Mouse (Mus musculus) cerebellum, adult 11-12 months (tissue): ENCODE data around the gene Eno3.

Experiments
- DNase-seq: peaks from one replicate; pipeline ENCODE4 v3.0.0; 2022

The Eno3 gene

GRCm38 (mm10) chr11:70658521-70658920 is 1.5 kb downstream of the Eno3 start:
- DNase-seq: peak; percentile 23

- no peak for DNase-seq
These were observed 1.9 kb downstream of the Eno3 start for GRCm38 (mm10) chr11:70658942-70659341.

- peak; percentile 35 for DNase-seq
These were observed 3.6 kb downstream of the Eno3 start for GRCm38 (mm10) chr11:70660571-70660970.

GRCm38 (mm10) chr11:70663101-70663500 is 6.1 kb downstream of the Eno3 start:
- DNase-seq: no peak

GRCm38 (mm10) chr11:70663957-70664356 is 7.0 kb downstream of the Eno3 start:
- no peak for DNase-seq

GRCm38 (mm10) chr11:70664741-70665140 is 7.7 kb downstream of the Eno3 start:
- DNase-seq: no peak

- no peak for DNase-seq
These were observed 9.7 kb downstream of the Eno3 start for GRCm38 (mm10) chr11:70666687-70667086.

GRCm38 (mm10) chr11:70667271-70668150 is 10.5 kb downstream of the Eno3 start:
- no peak for DNase-seq

GRCm38 (mm10) chr11:70668335-70668770 is 11.4 kb downstream of the Eno3 start:
- DNase-seq: no peak

- DNase-seq: peak; percentile 99
These were observed 11.9 kb downstream of the Eno3 start, which contains the start of gene Spag7 for GRCm38 (mm10) chr11:70668771-70669505. Gene Spag7 (minus strand): TSS chr11:70669416.

- DNase-seq: peak; percentile 83
These were observed 12.8 kb downstream of the Eno3 start for GRCm38 (mm10) chr11:70669582-70670345.

- DNase-seq: no peak
These were observed 13.5 kb downstream of the Eno3 start for GRCm38 (mm10) chr11:70670483-70670882.

GRCm38 (mm10) chr11:70671333-70672047 is 14.5 kb downstream of the Eno3 start:
- DNase-seq: no peak

GRCm38 (mm10) chr11:70674014-70674413 is 17.0 kb downstream of the Eno3 start:
- no peak for DNase-seq

- DNase-seq: no peak
These were observed 17.5 kb downstream of the Eno3 start for GRCm38 (mm10) chr11:70674501-70674900.

GRCm38 (mm10) chr11:70678092-70678491 is 21.1 kb downstream of the Eno3 start:
- no peak for DNase-seq

- no peak for DNase-seq
These were observed 21.6 kb downstream of the Eno3 start for GRCm38 (mm10) chr11:70678576-70678975.

GRCm38 (mm10) chr11:70679361-70679760 is 22.4 kb downstream of the Eno3 start:
- no peak for DNase-seq

GRCm38 (mm10) chr11:70679894-70680293 is 22.9 kb downstream of the Eno3 start:
- DNase-seq: no peak

- no peak for DNase-seq
These were observed 24.2 kb downstream of the Eno3 start for GRCm38 (mm10) chr11:70681170-70681569.

- DNase-seq: no peak
These were observed 25.0 kb downstream of the Eno3 start for GRCm38 (mm10) chr11:70681897-70682581.

GRCm38 (mm10) chr11:70683640-70684039 is 26.6 kb downstream of the Eno3 start:
- DNase-seq: no peak
